Mouse (Mus musculus): ENCODE measurements at regions not wholly inside any gene's neighbourhood (a gene's known extent, or its start where the extent isn't known, plus 50 kb on each side); places are given as distances from the start of the nearest gene placed in this dataset.

DNA sequence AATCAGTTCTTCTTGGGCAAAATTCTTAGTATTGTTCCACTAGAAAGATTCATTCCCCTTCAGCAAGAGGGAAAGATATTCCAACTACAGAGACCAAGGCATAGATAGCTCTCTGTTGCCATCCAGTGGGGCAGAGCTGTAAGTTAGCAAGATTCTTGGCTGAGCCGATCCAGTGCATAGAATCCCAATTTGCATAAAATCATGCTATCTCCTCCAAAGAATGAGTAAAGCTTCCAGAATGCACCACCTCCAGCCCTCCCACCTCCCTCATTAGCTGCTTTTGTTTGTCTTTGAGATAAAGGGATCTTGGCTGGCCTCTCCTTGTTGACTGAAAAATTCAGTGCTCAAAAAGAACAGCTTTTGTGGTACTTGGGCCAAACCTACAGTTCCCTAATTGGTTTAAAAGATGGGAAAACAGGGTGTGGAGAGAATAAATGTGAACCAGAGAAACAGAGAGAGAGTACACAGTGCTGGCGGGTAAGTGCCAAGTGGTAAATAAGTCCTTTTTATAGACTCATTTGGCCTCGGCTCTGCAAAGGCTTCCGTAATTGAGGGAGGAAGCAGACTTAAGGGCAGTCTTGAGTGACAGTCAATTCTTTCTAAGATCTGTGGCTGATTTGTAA is 1612.0 kb upstream of the Gulo start:
- TF ChIP-seq POLR2A (IDR thresholded peaks at IDR 0.05; ENCODE audit: insufficient read depth, low read length) (no peak), CTCF (IDR thresholded peaks at IDR 0.05; ENCODE audit: low read depth, low read length) (no peak), EP300 (IDR thresholded peaks at IDR 0.05; ENCODE audit: insufficient read depth, low read depth, low read length) (no peak)

All from ES-Bruce4 (cell line).